Mouse (Mus musculus): Measurements from ENCODE around the gene Svbp.

DNA sequence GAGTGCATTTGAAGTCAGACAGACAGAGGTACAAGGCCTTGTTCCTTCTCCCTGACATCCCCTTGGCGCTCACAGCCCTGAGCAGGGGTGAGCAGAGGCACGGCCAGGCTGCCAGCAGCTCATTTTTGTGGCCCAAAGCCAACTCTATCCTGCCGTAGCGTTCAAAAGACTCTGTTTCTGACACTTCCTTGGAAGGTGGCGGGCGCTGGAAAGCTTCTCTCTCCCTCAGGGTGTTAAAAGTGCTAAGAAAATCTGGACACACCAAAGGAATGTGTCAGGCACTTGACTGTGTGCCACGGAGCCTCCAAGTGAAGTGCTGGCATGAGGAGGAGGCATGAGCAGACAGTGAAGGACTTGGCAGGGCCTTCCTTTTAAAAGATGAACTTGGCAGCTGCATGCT lies 50.5 kb downstream of the Svbp start:
- TF ChIP-seq CTCF (IDR thresholded peaks at IDR 0.05; ENCODE audit: low read depth) (no peak), EP300 (IDR thresholded peaks at IDR 0.05; ENCODE audit: low read depth) (no peak)
